Mouse (Mus musculus) thymus, postnatal 4 days (tissue): Measurements from ENCODE around the gene Tap2.

Experiments used
- DNase-seq: peaks from one replicate; pipeline ENCODE4 v3.0.0; 2021

Gene Tap2

GRCm38 (mm10) chr17:34196941-34197894 lies 6.1 kb upstream of the Tap2 start, which contains the start of gene Psmb8:
Psmb8 (plus strand) TSS chr17:34197721.
- peak; percentile 91 for DNase-seq

GRCm38 (mm10) chr17:34197904-34198520 lies 5.3 kb upstream of the Tap2 start:
- peak; percentile 76 for DNase-seq

- DNase-seq = no peak
Measured at GRCm38 (mm10) chr17:34198521-34198912, 4.8 kb upstream of the Tap2 start.

- DNase-seq = peak; percentile 49
Measured at GRCm38 (mm10) chr17:34199050-34199619, 4.2 kb upstream of the Tap2 start.

- peak; percentile 55 for DNase-seq
Measured at GRCm38 (mm10) chr17:34200047-34200446, 3.3 kb upstream of the Tap2 start.

GRCm38 (mm10) chr17:34200772-34201505 lies 2.4 kb upstream of the Tap2 start:
- peak; percentile 66 for DNase-seq

GRCm38 (mm10) chr17:34201506-34202055 lies 1.7 kb upstream of the Tap2 start:
- DNase-seq = peak; percentile 30

- peak; percentile 19 for DNase-seq
Measured at GRCm38 (mm10) chr17:34202760-34203442, 426 bp upstream of the Tap2 start.

- DNase-seq = peak; percentile 98
Measured at GRCm38 (mm10) chr17:34204303-34205010, 1.1 kb downstream of the Tap2 start.

- DNase-seq = peak; percentile 73
Measured at GRCm38 (mm10) chr17:34205021-34205745, 1.9 kb downstream of the Tap2 start.

- DNase-seq = peak; percentile 58
Measured at GRCm38 (mm10) chr17:34205746-34206176, 2.4 kb downstream of the Tap2 start.

GRCm38 (mm10) chr17:34206731-34207130 lies 3.4 kb downstream of the Tap2 start:
- DNase-seq = peak; percentile 21

- DNase-seq = peak; percentile 53
Measured at GRCm38 (mm10) chr17:34207456-34207855, 4.1 kb downstream of the Tap2 start.

GRCm38 (mm10) chr17:34207866-34208265 lies 4.5 kb downstream of the Tap2 start:
- DNase-seq = peak; percentile 31

- peak; percentile 37 for DNase-seq
Measured at GRCm38 (mm10) chr17:34208421-34208820, 5.1 kb downstream of the Tap2 start.

GRCm38 (mm10) chr17:34209680-34210079 lies 6.4 kb downstream of the Tap2 start:
- peak; percentile 71 for DNase-seq

GRCm38 (mm10) chr17:34210599-34210998 lies 7.3 kb downstream of the Tap2 start:
- DNase-seq = peak; percentile 59

- peak; percentile 83 for DNase-seq
Measured at GRCm38 (mm10) chr17:34211746-34212365, 8.5 kb downstream of the Tap2 start.

GRCm38 (mm10) chr17:34213936-34214335 lies 10.6 kb downstream of the Tap2 start:
- peak; percentile 11 for DNase-seq

GRCm38 (mm10) chr17:34215176-34215575 lies 11.8 kb downstream of the Tap2 start:
- peak; percentile 12 for DNase-seq
